Mouse (Mus musculus) induced T-regulatory cell, adult 2 months (primary cell): ENCODE results near the gene Cypt1.

Source experiments
- DNase-seq: peaks from one replicate; pipeline ENCODE4 v3.0.0-alpha.2; 2012; ENCODE audit warnings: low read depth

Gene Cypt1

DNA sequence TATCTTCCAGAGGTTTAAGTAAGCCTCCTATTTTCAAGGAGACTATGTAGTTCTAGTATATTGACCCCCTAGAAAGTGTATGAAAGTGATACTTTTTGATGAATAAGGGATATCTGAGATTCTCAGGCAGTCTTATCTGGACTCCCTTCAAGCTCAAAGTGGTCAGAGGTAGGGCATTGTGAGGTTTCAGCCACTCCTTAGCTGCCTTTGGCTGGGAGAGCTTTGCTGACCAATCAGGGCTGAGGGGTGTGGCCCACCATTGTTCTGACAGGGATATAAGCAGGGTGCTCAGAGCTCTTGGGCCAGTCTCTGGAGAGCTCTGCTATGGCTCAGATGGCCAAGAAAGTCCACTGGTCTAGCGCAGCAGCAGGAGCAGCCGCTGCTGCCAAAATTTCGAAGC, at the start of gene Cypt1:
Gene Cypt1, plus strand, starts transcription at position 301 of the 400 bp plus-strand sequence.
- DNase-seq: no peak

DNA sequence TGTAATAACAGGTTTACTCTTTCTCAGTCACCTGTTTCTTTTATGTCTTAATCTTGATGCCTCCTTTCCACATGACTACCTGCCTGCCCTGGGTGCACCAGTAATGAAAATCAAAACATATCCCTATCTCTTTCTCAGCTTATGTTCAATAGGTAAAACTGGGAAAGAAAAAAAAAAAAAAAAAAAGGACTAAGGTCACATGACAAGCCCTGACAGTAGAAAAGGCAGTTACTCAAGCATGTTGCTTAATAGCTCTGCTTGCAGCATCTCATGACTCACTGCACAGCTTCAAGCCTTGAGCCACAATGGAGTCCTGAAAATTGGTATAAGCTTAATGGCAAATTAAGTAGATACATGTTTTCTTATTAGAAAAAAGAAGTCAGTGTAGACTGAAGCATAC, 24.1 kb downstream of the Cypt1 start:
- no peak for DNase-seq

DNA sequence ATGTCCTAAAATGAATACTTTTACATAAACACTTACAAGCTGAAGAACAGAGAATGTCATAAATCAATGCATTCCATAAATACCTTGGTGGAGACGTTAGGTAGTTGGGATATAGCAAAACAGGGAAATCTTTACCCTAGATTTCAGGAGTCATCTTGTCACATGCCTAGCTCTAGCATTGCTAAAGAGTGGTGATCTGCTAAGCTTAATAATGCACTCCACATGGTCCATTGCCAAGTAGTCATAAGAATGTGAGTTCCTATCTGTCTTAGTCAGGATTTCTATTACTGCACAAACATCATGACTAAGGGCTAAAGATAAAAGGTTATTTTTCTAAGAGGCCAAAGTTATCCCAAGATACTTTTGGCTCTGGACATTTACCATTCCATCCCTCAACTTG, 34.4 kb downstream of the Cypt1 start:
- DNase-seq: no peak

DNA sequence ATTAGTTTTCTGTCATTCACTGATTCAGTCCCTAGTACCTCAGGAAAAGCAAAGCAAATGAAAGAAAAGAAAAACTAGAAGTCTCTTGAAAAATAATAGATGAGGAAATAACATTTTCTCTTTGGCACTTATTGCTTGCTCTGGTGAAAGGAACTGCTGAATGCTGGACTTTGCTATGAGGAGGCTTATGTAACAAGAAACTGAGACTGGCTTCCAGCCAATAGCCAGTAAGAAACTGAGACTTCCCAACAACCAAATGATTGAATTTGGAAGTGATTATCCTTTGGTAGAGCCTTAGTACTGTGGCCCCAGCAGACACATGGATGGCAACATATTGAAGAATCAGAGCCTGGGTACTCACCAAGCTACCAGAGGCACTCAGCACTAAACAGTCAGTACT, 35.8 kb downstream of the Cypt1 start:
- no peak for DNase-seq
